Mouse (Mus musculus) CD4-positive, CD25-positive, alpha-beta regulatory T cell, adult 9 weeks (primary cell): ENCODE data around the gene Ms4a5. TPM values are rescaled to one million over a fixed set of nuclear protein-coding genes. Genes with fewer than 3 reads are reported as not detected.

ENCODE experiments used
- polyA plus RNA-seq: library from polyadenylated mRNA; unstranded; fragments of 100-300 nt; shearing (Covaris generic); gene quantifications from one replicate; pipeline ENCODE4 v1.2.1, GENCODE M21; 2017

Ms4a5 gene
- polyA plus RNA-seq, result not detected

DNA sequence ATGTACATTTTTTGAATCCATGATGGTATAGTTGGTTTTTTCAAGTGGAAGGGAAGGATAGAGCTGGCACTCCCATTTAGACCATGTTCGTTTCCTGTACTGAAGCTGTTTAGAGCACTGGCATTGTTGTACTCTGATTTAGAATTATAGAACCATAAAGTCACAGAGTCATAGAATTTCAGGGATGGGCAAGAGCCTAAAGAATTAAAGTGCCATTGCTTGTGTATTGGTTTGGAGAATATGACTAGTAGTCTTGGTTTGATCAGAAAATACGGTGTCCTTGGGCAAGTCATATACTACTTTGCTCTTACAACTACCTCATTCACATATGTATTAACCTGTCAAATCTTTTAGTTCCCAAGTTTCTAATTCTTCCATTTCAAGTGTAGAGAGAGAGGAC lies at the start of gene Ms4a5:
TSS of gene Ms4a5 (minus strand) at position 101 of the 400 bp plus-strand sequence.

GRCm38 (mm10) chr19:11314354-11314753 lies 30.7 kb upstream of the Ms4a5 start, which contains the start of gene Ms4a14:
Gene Ms4a14, minus strand, starts transcription at chr19:11314454.

DNA sequence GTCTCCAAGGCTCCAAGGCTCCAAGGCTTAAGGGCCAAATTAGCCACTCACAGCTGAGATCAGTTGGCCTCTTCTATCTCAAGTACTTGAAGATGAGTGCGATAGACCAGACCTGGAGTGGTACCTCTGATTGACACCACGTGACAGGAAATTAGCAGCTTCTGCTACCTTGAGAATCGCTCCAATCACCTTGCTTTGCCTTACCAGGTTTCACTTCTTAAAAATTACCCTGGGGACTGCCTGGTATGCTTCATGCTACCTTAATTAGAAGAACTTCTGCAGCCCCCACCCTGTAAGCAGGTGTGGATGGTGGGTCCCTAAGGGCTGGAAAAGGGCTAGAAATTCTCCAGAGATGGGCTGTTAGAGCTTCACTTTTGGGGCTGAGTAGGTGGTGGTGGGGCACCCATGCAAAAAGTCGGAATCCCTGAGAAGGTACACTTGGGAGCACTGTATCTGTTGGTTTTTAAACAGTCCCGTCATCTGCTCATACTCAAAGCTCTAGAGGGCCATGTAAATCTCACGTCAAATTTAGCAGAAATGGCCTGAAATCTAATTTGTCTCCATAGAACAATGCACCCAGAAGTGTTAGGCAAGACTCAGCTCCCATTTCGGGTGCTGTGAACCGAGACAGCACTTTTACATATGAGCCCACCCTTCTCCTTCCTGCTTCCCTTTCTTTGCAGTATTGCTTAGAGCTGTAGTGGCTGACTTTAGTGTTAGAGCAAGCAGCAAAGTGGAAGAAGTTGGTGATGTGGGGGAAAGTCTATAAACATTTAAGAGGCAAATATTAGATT lies 17.4 kb downstream of the Ms4a5 start, which contains the start of gene Ms4a1:
TSS of gene Ms4a1 (minus strand) at position 190 of the 794 bp plus-strand sequence.

GRCm38 (mm10) chr19:11232348-11232747 lies 51.3 kb downstream of the Ms4a5 start, which contains the start of gene Ms4a12:
Gene Ms4a12, minus strand, starts transcription at chr19:11232448.

Other genes starting within 250 kb of the Ms4a5 start
- gene Ms4a8a, start 202.8 kb downstream of the Ms4a5 start, polyA plus RNA-seq, result not detected
- gene 1700017D01Rik, start 153.0 kb downstream of the Ms4a5 start, polyA plus RNA-seq, result not detected
- gene 1700025F22Rik, start 118.6 kb downstream of the Ms4a5 start, polyA plus RNA-seq, result not detected
- not detected for gene Ms4a13, start 87.1 kb downstream of the Ms4a5 start, polyA plus RNA-seq
- gene Ms4a12, start 51.4 kb downstream of the Ms4a5 start, polyA plus RNA-seq, result not detected
- gene Ms4a1, start 17.6 kb downstream of the Ms4a5 start, polyA plus RNA-seq, result 1.3 TPM
- not detected for gene Ms4a14, start 30.6 kb upstream of the Ms4a5 start, polyA plus RNA-seq
- gene Ms4a7, start 52.3 kb upstream of the Ms4a5 start, polyA plus RNA-seq, result 0.21 TPM
- gene Ms4a4a, start 91.7 kb upstream of the Ms4a5 start, polyA plus RNA-seq, result 2.8 TPM
- gene Ms4a4c, start 120.9 kb upstream of the Ms4a5 start, polyA plus RNA-seq, result 100 TPM
- gene Ms4a4b, start 159.7 kb upstream of the Ms4a5 start, polyA plus RNA-seq, result 3,877 TPM
- 18.1 TPM for gene Ms4a6c, start 185.5 kb upstream of the Ms4a5 start, polyA plus RNA-seq
- gene Gm8369, start 202.1 kb upstream of the Ms4a5 start, polyA plus RNA-seq, result 394 TPM
- 1,105 TPM for gene Ms4a6b, start 232.6 kb upstream of the Ms4a5 start, polyA plus RNA-seq